Mouse (Mus musculus) gastrocnemius, adult 8-10 months (tissue): ENCODE data around the gene a. TPM values are rescaled to one million over a fixed set of nuclear protein-coding genes. Genes with fewer than 3 reads are reported as not detected.
A peak's percentile ranks its signal among the peaks of the same experiment; 100 is the strongest.
"Not testable (repeated sequence)": the region's sequence is repeated elsewhere in the genome, so short reads cannot be mapped to it uniquely, and the experiment has no call there.

ENCODE experiments used
- DNase-seq, 2 experiments: peaks; one replicate each; pipeline ENCODE4 v3.0.0; 2022; ENCODE audit warnings: low spot score in 2 of 2
- total RNA-seq, 4 experiments: library from RNA; stranded (reverse); gene quantifications; 2 replicates each; pipeline ENCODE4 v1.2.4; 2022

The a gene
- total RNA-seq, 4 experiments from 2014 or later = not detected

DNA sequence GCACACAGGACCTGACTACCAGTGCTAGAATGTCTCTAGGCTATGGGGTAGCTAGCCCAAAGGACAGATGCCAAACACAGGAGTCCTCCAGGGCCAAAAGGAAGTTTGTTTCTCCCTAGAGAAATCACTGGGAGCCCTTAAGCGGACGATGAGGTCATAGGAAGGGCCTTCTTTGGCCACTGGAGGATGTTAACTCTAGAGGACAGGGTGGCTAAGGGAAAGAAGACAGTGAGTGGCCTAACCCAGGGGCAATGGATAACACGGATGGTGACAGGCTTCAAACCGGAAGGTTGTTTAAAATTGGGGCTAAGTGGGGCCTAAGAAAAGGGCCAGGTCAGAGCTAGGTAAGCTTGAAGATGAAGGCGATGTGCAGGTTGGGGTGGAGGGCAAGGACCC lies 258.9 kb downstream of the a start:
- no peak for DNase-seq

- DNase-seq = peak; percentile 88 to 90
Observed at GRCm38 (mm10) chr2:155050504-155051236, 259.5 kb downstream of the a start.

DNA sequence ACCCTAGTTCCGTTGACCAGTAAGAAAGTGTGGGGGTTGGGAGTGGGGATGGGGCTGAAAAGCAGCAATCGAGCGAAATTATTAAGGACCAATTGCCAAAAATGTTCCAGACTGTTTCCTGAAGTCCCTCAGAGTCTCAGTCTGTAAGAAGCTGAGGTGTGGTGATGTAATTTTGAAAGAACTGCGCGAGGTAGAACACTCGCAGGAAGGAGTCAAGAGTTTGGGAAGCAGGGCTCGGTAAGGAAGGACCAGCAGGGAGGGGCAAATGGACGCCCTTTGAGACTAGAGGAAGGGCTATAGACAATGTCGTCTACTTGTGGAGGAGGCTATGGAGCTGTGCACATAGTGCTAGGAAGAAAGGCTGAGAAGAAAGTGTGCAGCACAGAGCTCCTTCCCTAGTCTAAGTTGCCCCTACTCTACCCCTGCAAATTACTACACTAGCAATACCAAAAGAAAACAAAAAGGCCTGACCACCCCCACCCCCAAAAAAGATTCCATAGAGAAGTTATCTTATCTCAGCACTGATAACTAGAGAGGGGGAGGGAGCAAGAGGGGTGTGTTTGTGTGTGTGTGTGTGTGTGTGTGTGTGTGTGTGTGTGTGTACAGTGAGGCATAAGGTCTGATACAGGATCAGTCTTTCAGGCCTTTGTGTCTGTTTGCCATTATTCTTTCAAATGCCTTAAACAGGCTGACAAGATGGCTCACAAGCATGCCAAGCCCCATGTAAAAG lies 260.6 kb downstream of the a start:
- DNase-seq = no peak

GRCm38 (mm10) chr2:155052681-155053080 lies 261.5 kb downstream of the a start:
- DNase-seq = no peak

DNA sequence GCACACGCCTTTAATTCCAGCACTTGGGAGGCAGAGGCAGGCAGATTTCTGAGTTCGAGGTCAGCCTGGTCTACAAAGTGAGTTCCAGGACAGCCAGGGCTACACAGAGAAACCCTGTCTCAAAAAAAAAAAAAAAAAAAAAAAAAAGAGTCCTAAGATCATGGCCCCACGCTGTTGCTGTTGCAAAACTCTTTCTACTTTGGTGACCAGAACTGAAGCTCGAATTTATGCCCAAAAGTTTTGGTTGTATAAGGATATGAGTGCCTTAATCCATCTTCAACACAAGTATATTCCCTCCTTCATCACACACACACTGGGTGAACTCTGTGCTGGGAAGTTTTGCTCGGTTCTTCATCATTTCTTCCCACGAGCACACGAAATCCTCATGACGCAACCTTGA lies 262.3 kb downstream of the a start:
- DNase-seq = not testable (repeated sequence)

DNA sequence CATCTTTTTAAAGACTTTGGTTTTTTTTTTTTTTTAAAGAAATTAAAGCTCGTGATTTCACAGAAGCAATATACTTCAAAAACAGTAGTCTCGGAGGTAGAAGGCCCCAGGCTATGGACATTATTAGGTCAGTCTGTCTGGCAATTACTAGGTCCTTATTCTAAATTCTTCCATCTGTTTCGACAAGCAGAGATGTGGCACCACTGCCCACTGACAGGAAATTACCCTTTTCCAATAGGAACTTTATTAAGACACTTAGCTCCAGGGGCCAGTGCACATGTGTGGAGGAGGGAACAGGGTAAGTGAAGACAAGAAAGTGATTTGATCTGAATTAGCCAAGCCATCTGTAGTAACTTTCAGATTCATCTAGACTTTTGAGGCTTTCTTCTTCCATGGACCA lies 263.5 kb downstream of the a start:
- DNase-seq = no peak

DNA sequence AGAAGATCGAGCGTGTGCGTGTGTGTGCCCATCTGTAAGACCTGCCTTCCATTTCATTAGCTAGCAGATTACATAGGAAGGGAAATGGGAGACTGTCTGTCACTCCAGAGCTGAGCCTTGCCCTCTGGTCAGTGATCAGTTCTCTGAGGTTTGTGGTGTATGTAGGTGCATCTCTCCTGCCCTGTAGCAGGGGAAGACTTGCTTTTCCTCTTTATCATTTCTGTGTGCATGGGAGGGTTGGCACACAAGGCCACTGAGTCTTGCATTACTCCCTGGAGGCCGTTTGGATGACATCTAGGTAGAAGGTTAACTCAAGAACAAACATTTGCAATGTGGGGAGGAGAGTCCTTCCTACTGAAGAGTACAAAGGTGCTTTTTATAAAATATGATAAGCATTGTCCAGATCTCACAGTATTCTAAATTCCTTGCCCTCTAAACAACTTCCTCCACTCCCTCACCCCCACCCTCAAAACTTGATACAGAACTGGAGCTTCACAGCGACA lies 264.9 kb downstream of the a start:
- no peak for DNase-seq

DNA sequence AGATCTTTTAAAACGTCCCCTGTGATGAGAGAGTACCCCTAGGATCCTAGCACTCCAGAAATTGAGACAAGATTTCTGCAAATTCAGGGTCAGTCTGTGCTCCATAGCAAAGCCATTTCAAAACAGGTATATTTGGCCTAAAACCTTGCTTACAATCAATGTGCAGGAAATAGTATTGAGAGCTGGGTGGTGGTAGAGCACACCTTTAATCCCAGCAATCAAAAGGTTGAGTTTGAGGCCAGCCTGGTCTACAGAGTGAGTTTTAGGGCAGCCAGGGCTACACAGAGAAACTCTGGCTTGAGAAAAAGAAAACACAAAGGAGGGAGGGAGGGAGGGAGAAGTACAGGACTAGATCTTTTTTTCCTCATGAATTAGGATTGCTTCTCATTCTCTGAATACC lies 266.2 kb downstream of the a start:
- no peak for DNase-seq

- DNase-seq = no peak
Observed at GRCm38 (mm10) chr2:155071027-155071426, 279.8 kb downstream of the a start.

DNA sequence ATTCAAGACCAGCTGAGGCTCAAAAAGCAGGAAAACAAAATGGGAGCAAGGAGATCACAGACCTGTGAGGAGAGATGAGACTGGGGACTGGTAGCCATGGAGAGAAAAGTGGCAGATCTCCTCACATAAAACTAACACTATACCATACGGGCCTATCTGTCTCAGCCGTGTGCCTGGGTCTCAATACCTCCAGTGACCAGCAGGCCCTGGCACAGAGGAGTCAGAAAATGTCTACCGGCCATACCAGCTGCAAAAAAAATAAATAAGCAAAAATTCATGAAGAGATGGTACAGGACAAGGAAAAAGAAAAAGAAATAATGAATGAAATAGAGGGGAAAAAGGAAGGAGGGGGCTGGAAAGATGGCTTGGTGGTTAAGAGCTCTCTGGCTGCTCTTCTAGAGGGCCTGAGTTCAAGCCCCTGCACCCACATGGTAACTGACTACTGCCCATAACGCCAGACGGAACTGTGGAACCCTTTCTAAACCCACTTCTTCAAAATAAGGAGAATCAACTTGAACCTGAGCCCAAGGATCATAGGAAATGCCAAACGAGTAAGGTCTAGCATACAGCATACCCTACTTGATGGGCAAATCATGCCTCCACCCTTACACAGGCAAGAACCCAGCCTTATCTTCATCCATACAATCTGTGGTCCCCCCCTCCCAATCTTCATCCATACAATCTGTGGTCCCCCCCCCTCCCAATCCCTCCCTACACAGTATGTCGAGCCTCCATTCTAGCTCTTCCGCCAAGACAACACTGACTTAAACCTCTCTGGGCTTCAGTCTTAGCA lies 281.3 kb downstream of the a start:
- no peak for DNase-seq

DNA sequence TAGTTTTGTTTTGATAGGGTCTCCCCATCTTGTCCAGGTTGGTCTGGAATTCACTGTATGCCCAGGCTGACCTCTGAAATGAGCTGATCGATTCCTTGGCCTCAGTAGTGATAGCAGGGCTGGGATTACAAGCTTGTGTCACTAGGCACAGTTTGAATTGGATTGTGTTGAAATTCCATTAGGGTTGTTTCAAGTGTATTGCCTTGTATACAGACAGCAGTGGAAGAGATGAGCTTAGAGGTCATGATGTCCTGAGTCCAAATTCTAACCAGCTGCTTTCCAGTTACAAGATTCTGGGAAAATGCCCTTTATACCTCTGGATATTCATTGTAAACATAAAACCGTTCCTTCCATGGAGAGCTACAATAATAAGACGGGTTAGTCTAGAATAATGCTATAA lies 282.1 kb downstream of the a start:
- DNase-seq = no peak

DNA sequence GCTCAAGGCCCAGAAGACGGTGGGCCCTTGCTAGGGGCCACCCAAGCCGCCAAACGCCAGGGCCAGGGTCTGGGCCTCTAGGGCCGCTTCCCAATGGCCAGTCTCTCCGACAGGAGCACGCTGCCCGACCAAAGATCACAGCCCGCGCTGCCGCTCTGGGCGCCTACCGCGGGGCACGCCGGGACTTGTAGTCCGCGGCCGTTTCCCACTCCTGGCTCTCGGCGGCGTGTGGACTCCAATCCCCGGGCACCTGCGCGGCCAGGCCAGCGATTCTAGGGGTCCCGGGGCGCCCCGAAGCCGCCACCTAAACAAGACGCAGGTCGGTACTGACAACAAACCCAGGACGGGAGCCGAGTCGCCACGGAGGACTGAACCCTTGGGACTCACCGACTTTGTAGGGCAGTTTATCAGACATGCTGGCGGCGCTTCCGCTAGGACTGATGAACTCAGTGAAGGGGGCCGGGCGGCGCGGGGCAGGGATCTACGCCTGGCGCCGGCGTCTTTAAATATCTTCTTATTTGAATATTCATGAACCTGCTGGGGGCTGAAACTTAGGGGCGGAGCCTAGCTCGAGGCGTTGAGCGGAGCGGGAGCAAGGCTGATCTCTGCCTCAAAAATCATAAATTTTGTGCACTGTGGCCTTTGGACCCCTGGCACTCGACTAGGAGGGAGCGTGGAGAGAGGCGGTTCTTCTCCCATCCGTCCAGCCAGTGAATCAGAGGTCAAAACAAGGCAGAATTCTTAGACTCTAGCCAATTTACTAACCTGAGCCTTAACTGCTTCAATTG lies 283.0 kb downstream of the a start, which contains the start of gene Ahcy:
TSS of gene Ahcy (minus strand) at position 520 of the 788 bp plus-strand sequence.
- peak; percentile 80 to 81 for DNase-seq

- no peak for DNase-seq
Observed at GRCm38 (mm10) chr2:155074766-155075330, 283.6 kb downstream of the a start.

- no peak for DNase-seq
Observed at GRCm38 (mm10) chr2:155075649-155076048, 284.4 kb downstream of the a start.

- no peak for DNase-seq
Observed at GRCm38 (mm10) chr2:155079500-155080178, 288.4 kb downstream of the a start.

GRCm38 (mm10) chr2:155080179-155080530 lies 289.0 kb downstream of the a start:
- DNase-seq = no peak

GRCm38 (mm10) chr2:155081056-155081455 lies 289.9 kb downstream of the a start:
- DNase-seq = no peak

GRCm38 (mm10) chr2:155082121-155082803 lies 291.1 kb downstream of the a start:
- peak in 1 of 2 experiments; percentile 21 for DNase-seq

DNA sequence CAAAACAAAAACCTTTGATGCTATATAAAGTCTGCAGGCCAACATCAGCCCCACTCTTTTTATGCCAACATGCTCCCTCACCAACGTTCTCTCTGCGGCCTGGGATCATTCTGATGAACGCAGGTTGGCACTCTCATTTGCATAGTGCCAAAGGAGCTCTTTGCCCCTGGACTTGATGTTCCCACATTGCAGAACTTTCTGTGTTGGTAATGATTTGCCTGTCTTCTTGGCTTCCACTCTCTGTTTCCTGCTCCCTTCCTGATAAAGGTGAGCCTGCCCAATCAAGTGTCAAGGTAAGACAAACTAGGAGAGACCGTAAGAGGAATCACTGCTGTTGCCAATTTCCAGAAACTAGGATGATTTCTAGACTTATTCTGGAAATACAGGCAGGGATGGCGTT lies 293.3 kb downstream of the a start:
- no peak for DNase-seq

- no peak for DNase-seq
Observed at GRCm38 (mm10) chr2:155086328-155086727, 295.1 kb downstream of the a start.
